Mouse (Mus musculus) hindbrain, embryonic 16.5 days (tissue): ENCODE results near the gene Maneal. TPM values are rescaled to one million over a fixed set of nuclear protein-coding genes. Genes with fewer than 3 reads are reported as not detected.
A peak's percentile ranks its signal among the peaks of the same experiment; 100 is the strongest.

Source experiments
- ATAC-seq: fragments of 200-750 bp; cut with Nextera tagmentation; 2 replicates; pipeline ENCODE4 v1.8.0; 2017; ENCODE audit warnings: moderate TSS enrichment, moderate library complexity
- H3K27ac ChIP-seq: fragments of 300-500 bp; sonication (generic); 2 replicates; pipeline ENCODE4 v1.5.1; 2014; ENCODE audit warnings: low read depth, mild to moderate bottlenecking, control low read depth, low read length, moderate library complexity
- H3K27me3 ChIP-seq: fragments of 300-500 bp; sonication (generic); replicated peaks from 2 replicates; pipeline ENCODE4 v1.6.1; 2014; ENCODE audit warnings: low read length; ENCODE audit not compliant: control insufficient read depth, insufficient read depth
- H3K36me3 ChIP-seq: fragments of 300-500 bp; sonication (generic); 2 replicates; pipeline ENCODE4 v1.6.1; 2014; ENCODE audit warnings: mild to moderate bottlenecking, low read length, moderate library complexity, mixed read lengths; ENCODE audit not compliant: control insufficient read depth, insufficient read depth
- H3K4me1 ChIP-seq: fragments of 300-500 bp; sonication (generic); 2 replicates; pipeline ENCODE4 v1.6.1; 2014; ENCODE audit warnings: low read depth, low read length; ENCODE audit not compliant: control insufficient read depth, insufficient read depth
- H3K4me2 ChIP-seq: fragments of 300-500 bp; sonication (generic); 2 replicates; pipeline ENCODE4 v1.6.1; 2014; ENCODE audit warnings: mild to moderate bottlenecking, low read length, control low read depth, moderate library complexity
- H3K4me3 ChIP-seq: fragments of 300-500 bp; sonication (generic); 2 replicates; pipeline ENCODE4 v1.5.1; 2014; ENCODE audit warnings: mild to moderate bottlenecking, low read length, control low read depth, moderate library complexity
- H3K9ac ChIP-seq: fragments of 300-500 bp; sonication (generic); 2 replicates; pipeline ENCODE4 v1.6.1; 2014; ENCODE audit warnings: low read depth, mild to moderate bottlenecking, control low read depth, low read length, moderate library complexity
- H3K9me3 ChIP-seq: fragments of 300-500 bp; sonication (generic); 2 replicates; pipeline ENCODE4 v1.6.1; 2014; ENCODE audit warnings: mild to moderate bottlenecking, low read length, moderate library complexity; ENCODE audit not compliant: control insufficient read depth
- WGBS: fragments of 180-500 bp; shearing (Covaris S2); extraction: QIAGEN DNeasy Blood & Tissue Kit; methylation state at CpG from one replicate; pipeline ENCODE4 v1.1.7; 2014; 5-methylcytosine and 5-hydroxymethylcytosine counted together
- polyA plus RNA-seq: library from polyadenylated mRNA; unstranded; fragments of >200 nt; fragmentation: Nextera tagmentation; extraction: Ambion mirVana; gene quantifications from 2 replicates; pipeline ENCODE4 v1.2.1, GENCODE M21; 2015

Gene Maneal
- polyA plus RNA-seq, 1 experiment from 2014 or later, result 10.6 TPM

DNA sequence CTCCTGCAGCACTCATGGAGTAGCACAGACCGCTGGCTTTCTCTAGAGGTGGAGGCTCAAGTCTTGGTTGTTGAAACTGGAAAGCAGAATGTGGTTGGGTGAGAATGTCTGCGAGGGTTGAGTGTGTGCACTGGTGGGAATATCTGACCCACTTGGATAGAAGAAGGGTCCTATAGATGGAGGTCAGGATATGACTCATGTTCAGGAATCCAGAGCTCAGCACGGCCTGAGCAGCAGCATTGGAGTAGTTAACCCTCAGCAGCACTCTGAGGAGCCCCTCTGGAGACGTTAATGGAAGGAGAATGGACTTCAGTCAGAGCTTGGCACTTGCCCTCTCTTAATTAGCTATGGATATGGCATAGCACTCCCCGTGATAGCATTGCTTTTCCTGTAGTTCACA, 32.3 kb downstream of the Maneal start:
- Histone ChIP-seq H3K4me3 (no peak overlapping the region), H3K9ac (no peak overlapping the region), H3K27ac (no peak overlapping the region), H3K36me3 (peaks cover 18% of the 10 kb centered on the region), H3K27me3 (no peaks in the 10 kb centered on the region), H3K4me1 (no peaks in the 10 kb centered on the region), H3K9me3 (no peaks in the 10 kb centered on the region), H3K4me2 (no peak overlapping the region)
- ATAC-seq, result no peak
- 81% methylated on average over 5 of the region's 5 CpGs for WGBS

GRCm38 (mm10) chr4:124825371-124825965, 36.5 kb downstream of the Maneal start:
- ATAC-seq, result no peak
- no peaks in the 10 kb centered on the region for H3K4me1 ChIP-seq
- no peak overlapping the region for H3K27ac ChIP-seq
- no peak overlapping the region for H3K4me2 ChIP-seq
- no peak overlapping the region for H3K4me3 ChIP-seq
- no peaks in the 10 kb centered on the region for H3K27me3 ChIP-seq
- H3K9ac ChIP-seq, result no peak overlapping the region
- no peaks in the 10 kb centered on the region for H3K9me3 ChIP-seq
- H3K36me3 ChIP-seq, result peaks cover 25% of the 10 kb centered on the region
- 95% methylated on average over 21 of the region's 21 CpGs for WGBS

- Histone ChIP-seq H3K36me3 (peaks cover 25% of the 10 kb centered on the region), H3K27ac (no peak overlapping the region), H3K4me2 (no peak overlapping the region), H3K9me3 (no peaks in the 10 kb centered on the region), H3K27me3 (no peaks in the 10 kb centered on the region), H3K4me1 (no peaks in the 10 kb centered on the region), H3K9ac (no peak overlapping the region), H3K4me3 (no peak overlapping the region)
- ATAC-seq, result no peak
- 95% methylated on average over 6 of the region's 6 CpGs for WGBS
Measured at GRCm38 (mm10) chr4:124824967-124825366, 37.0 kb downstream of the Maneal start.

DNA sequence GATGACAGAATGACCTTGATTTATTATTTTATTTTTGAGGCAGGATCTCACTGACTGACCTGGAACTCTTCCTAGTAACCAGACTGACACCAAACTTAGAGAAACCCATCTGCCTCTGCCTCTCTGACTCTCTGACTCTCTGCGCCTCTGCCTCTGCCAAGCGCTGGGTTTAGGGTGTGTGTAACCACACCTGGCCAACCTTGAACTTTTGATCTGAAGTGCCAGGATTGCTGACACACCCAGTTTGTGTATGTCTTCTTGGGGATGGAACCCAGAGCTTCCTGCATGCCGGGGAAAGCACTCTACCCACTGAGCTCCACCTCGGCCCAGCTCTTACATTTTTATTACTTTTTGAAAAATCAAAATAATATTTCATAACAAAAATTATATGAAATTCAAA, 43.1 kb downstream of the Maneal start:
- no peak for ATAC-seq
- Histone ChIP-seq H3K36me3 (peaks cover 10% of the 10 kb centered on the region), H3K4me3 (no peak overlapping the region), H3K4me2 (no peak overlapping the region), H3K27me3 (no peaks in the 10 kb centered on the region), H3K27ac (no peak overlapping the region), H3K9me3 (no peaks in the 10 kb centered on the region), H3K9ac (no peak overlapping the region), H3K4me1 (no peaks in the 10 kb centered on the region)
- WGBS, result 89% methylated on average over 4 of the region's 4 CpGs

DNA sequence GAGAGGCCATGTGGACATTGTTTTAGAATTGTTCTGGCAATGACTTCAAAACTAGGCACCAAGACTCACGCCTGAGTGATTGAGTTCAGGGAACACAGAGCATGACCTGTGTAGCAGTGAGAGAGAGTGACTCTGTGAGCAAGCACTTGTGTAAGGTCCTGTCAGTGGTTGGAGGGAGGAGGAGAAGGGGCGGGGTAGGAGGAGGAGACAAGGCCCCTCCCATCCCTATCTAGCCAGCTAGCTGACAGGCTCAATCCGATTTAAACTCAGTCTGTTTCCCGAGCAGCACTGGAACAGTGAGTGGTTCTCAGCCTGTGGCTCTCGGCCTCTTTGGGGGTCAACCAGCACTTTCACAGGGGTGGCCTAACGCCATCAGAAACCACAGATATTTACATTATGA, 44.2 kb downstream of the Maneal start:
- Histone ChIP-seq H3K9ac (no peak overlapping the region), H3K4me1 (no peaks in the 10 kb centered on the region), H3K27me3 (no peaks in the 10 kb centered on the region), H3K4me3 (no peak overlapping the region), H3K27ac (no peak overlapping the region), H3K4me2 (no peak overlapping the region), H3K9me3 (no peaks in the 10 kb centered on the region), H3K36me3 (peaks cover 8% of the 10 kb centered on the region)
- WGBS, result 15% methylated on average over 6 of the region's 6 CpGs
- peak; percentile 75; the same call in 1 of the 2 replicates for ATAC-seq

GRCm38 (mm10) chr4:124815901-124816300, 46.1 kb downstream of the Maneal start:
- H3K4me2 ChIP-seq, result no peak overlapping the region
- 85% methylated on average over 11 of the region's 11 CpGs for WGBS
- H3K36me3 ChIP-seq, result peaks cover 1% of the 10 kb centered on the region
- no peaks in the 10 kb centered on the region for H3K27me3 ChIP-seq
- no peak overlapping the region for H3K4me3 ChIP-seq
- H3K9me3 ChIP-seq, result no peaks in the 10 kb centered on the region
- H3K27ac ChIP-seq, result no peak overlapping the region
- no peak for ATAC-seq
- peaks cover 7% of the 10 kb centered on the region for H3K4me1 ChIP-seq
- H3K9ac ChIP-seq, result no peak overlapping the region

GRCm38 (mm10) chr4:124811347-124811975, 50.5 kb downstream of the Maneal start:
- peak; percentile 54 for ATAC-seq
- H3K9me3 ChIP-seq, result no peaks in the 10 kb centered on the region
- 16% methylated on average over 9 of the region's 9 CpGs for WGBS
- H3K9ac ChIP-seq, result peak overlapping the region; percentile 26; the same call in 1 of the 2 replicates
- no peak overlapping the region for H3K4me3 ChIP-seq
- H3K27me3 ChIP-seq, result no peaks in the 10 kb centered on the region
- 0 out of 2 replicates have a peak overlapping the region, but pooled peaks have one; percentile 12 for H3K27ac ChIP-seq
- peaks cover 4% of the 10 kb centered on the region; the same call in 1 of the 2 replicates for H3K36me3 ChIP-seq
- H3K4me1 ChIP-seq, result peaks cover 7% of the 10 kb centered on the region
- no peak overlapping the region for H3K4me2 ChIP-seq

DNA sequence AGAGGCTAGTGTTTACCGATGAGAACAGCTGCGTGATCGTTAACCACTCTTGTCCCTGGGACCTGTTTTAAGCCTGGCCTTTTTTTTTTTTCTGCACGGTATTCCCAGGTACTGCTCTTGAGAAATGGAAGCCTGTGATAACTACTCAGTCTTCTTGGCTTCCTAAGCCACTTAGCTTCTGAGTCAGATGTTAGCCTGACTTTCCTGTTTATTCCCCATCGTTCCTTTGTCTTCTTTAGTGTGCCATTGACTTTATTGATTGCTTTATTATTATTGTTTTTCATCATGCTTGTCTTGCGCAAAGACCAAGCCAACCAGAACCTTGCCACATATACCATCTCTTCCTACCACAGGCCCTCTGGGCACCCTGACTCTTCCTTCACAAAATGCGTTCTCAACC, 51.9 kb downstream of the Maneal start:
- Histone ChIP-seq H3K27me3 (no peaks in the 10 kb centered on the region), H3K9ac (no peak overlapping the region), H3K9me3 (no peaks in the 10 kb centered on the region), H3K27ac (no peak overlapping the region), H3K4me2 (no peak overlapping the region), H3K4me1 (peaks cover 7% of the 10 kb centered on the region), H3K36me3 (peaks cover 15% of the 10 kb centered on the region), H3K4me3 (no peak overlapping the region)
- no peak for ATAC-seq
- 87% methylated on average over 7 of the region's 7 CpGs for WGBS

DNA sequence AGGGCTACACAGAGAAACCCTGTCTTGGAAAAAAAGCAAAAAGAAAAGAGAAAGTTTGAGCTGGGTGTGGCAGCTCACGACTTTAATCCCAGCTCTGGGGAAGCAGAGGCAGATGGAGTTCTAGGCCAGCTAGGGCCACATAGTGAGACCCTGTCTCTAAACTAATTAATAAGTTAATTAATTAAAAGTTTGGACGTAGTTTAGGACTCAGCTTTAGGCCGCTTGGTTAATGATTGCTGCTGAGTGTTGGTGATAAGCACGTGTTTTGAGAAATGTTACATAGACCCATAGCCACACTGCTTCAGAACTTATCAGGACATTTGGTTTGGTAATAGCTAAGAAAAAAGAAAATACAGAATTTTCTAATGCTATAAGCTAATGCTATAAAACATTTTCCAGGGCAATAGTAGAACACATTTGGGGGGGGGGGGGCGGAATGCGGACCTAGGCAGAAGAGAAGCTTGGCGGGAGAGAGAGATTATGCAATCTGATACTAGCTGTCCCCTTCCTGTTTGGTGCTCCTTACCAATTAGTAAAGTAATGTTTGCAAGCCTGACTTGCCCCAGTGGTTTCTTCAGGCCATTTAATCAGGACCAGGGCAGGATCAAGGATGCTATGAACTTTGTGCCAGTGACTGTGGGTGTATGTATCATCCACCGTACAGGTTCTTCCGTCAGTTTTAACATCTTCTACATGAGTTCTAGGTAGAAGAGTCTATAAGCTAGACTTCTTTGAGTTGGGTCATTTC, 52.7 kb downstream of the Maneal start:
- Histone ChIP-seq H3K9me3 (no peaks in the 10 kb centered on the region), H3K36me3 (peaks cover 20% of the 10 kb centered on the region)
- no peak for ATAC-seq

More for the DNA sequence above, 52.7 kb downstream of the Maneal start:
- Histone ChIP-seq H3K27me3 (no peaks in the 10 kb centered on the region), H3K4me1 (peaks cover 7% of the 10 kb centered on the region), H3K27ac (no peak overlapping the region), H3K4me2 (no peak overlapping the region), H3K9ac (no peak overlapping the region), H3K4me3 (no peak overlapping the region)
- WGBS, result 91% methylated on average over 8 of the region's 9 CpGs
